Mouse (Mus musculus) forebrain, postnatal 0 days (tissue): ENCODE data around the gene Polr2i. TPM values are rescaled to one million over a fixed set of nuclear protein-coding genes. Genes with fewer than 3 reads are reported as not detected.
"Not testable (repeated sequence)": the region's sequence is repeated elsewhere in the genome, so short reads cannot be mapped to it uniquely, and the experiment has no call there.

Source experiments
- ATAC-seq: fragments of 200-750 bp; cut with Nextera tagmentation; 2 replicates; pipeline ENCODE4 v1.8.0; 2017; ENCODE audit warnings: mild to moderate bottlenecking, moderate library complexity
- DNase-seq: peaks from one replicate; pipeline ENCODE4 v3.0.0-alpha.2; 2015
- H3K27ac ChIP-seq: fragments of 300-500 bp; sonication (generic); 2 replicates; pipeline ENCODE4 v1.5.1; 2014; ENCODE audit warnings: low read depth, mild to moderate bottlenecking, antibody characterized with exemption, low read length, moderate library complexity, mixed read lengths
- H3K27me3 ChIP-seq: fragments of 300-500 bp; sonication (generic); 2 replicates; pipeline ENCODE4 v1.6.1; 2014; ENCODE audit warnings: mild to moderate bottlenecking, low read length, mixed read lengths; ENCODE audit not compliant: insufficient read depth
- H3K36me3 ChIP-seq: fragments of 300-500 bp; sonication (generic); 2 replicates; pipeline ENCODE4 v1.6.1; 2014; ENCODE audit warnings: mild to moderate bottlenecking, moderate library complexity; ENCODE audit not compliant: insufficient read depth
- H3K4me1 ChIP-seq: fragments of 300-500 bp; sonication (generic); 2 replicates; pipeline ENCODE4 v1.6.1; 2014; ENCODE audit warnings: antibody characterized with exemption; ENCODE audit not compliant: insufficient read depth
- H3K4me2 ChIP-seq: fragments of 300-500 bp; sonication (generic); 2 replicates; pipeline ENCODE4 v1.6.1; 2014; ENCODE audit warnings: low read depth, mild to moderate bottlenecking, moderate library complexity
- H3K4me3 ChIP-seq: fragments of 300-500 bp; sonication (generic); 2 replicates; pipeline ENCODE4 v1.5.1; 2014; ENCODE audit warnings: low read depth, low read length, mixed read lengths
- H3K9ac ChIP-seq: fragments of 300-500 bp; sonication (generic); 2 replicates; pipeline ENCODE4 v1.6.1; 2014; ENCODE audit warnings: mild to moderate bottlenecking
- H3K9me3 ChIP-seq: fragments of 300-500 bp; sonication (generic); 2 replicates; pipeline ENCODE4 v1.6.1; 2016; ENCODE audit warnings: low read length
- CTCF ChIP-seq: sonication (generic); IDR thresholded peaks from 2 replicates; pipeline ENCODE4 v1.5.1; 2016; ENCODE audit warnings: antibody characterized with exemption, control low read depth, low read depth
- WGBS: fragments of 180-500 bp; shearing (Covaris S2); extraction: QIAGEN DNeasy Blood & Tissue Kit; methylation state at CpG from one replicate; pipeline ENCODE4 v1.1.7; 2014; 5-methylcytosine and 5-hydroxymethylcytosine counted together
- polyA plus RNA-seq: library from polyadenylated mRNA; unstranded; fragments of >200 nt; fragmentation: Nextera tagmentation; extraction: Ambion mirVana; gene quantifications from 2 replicates; pipeline ENCODE4 v1.2.1, GENCODE M21; 2015
- total RNA-seq: library from RNA; depleted of rRNA; stranded (reverse); fragments of >200 nt; gene quantifications from 2 replicates; pipeline ENCODE4 v1.2.3, GENCODE M21; 2014

Polr2i gene
- total and polyA plus RNA-seq, 2 experiments from 2014 or later, result 71.0 to 186 TPM

DNA sequence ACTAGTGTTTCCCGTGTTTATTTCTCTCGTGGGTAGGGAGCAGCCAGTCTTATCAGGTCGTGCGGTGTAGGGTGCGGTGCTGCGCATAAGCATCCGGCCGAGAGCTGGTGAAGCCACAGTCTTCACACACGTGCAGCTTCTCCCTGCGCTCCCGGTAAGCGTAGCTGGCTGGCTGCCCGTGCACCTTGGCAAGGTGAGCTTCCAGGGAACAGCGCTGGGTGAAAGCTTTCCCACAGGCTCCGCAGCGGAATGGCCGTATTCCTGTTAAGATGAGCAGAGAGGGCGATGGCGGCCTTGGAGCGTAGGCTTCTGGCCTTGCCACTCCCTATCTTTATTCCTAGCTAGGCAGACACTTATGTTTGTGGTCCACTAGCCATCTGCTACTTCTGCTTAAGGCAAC lies 1.6 kb downstream of the Polr2i start:
- Histone ChIP-seq H3K27me3 (no peaks in the 10 kb centered on the region), H3K9me3 (no peaks in the 10 kb centered on the region), H3K4me3 (no peak overlapping the region), H3K4me1 (0 out of 2 replicates have a peak, but pooled peaks cover 5% of the 10 kb centered on the region), H3K4me2 (no peak overlapping the region), H3K36me3 (peaks cover 18% of the 10 kb centered on the region), H3K9ac (no peak overlapping the region), H3K27ac (no peak overlapping the region)
- no peak for TF ChIP-seq CTCF
- WGBS, result 91% methylated on average over 20 of the region's 20 CpGs
- DNase-seq (no peak), ATAC-seq (no peak)

GRCm38 (mm10) chr7:30234276-30234858 lies 2.6 kb downstream of the Polr2i start:
- DNase-seq, result no peak
- 94% methylated on average over 15 of the region's 15 CpGs for WGBS
- Histone ChIP-seq H3K9ac (no peak overlapping the region), H3K4me3 (no peak overlapping the region), H3K9me3 (no peaks in the 10 kb centered on the region), H3K27ac (no peak overlapping the region), H3K36me3 (peaks cover 18% of the 10 kb centered on the region), H3K4me2 (no peak overlapping the region), H3K4me1 (0 out of 2 replicates have a peak, but pooled peaks cover 5% of the 10 kb centered on the region), H3K27me3 (no peaks in the 10 kb centered on the region)
- no peak for ATAC-seq
- no peak for TF ChIP-seq CTCF

GRCm38 (mm10) chr7:30235091-30235490 lies 3.3 kb downstream of the Polr2i start:
- Histone ChIP-seq H3K36me3 (peaks cover 18% of the 10 kb centered on the region), H3K9me3 (no peaks in the 10 kb centered on the region), H3K4me2 (no peak overlapping the region), H3K4me3 (no peak overlapping the region), H3K4me1 (0 out of 2 replicates have a peak, but pooled peaks cover 5% of the 10 kb centered on the region), H3K27ac (no peak overlapping the region), H3K27me3 (no peaks in the 10 kb centered on the region), H3K9ac (no peak overlapping the region)
- TF ChIP-seq CTCF, result no peak
- WGBS, result 95% methylated on average over 8 of the region's 8 CpGs
- DNase-seq (no peak), ATAC-seq (no peak)

GRCm38 (mm10) chr7:30235625-30236024 lies 3.9 kb downstream of the Polr2i start, which contains the start of gene Ovol3:
Gene Ovol3, minus strand, starts transcription at chr7:30235725.
- Histone ChIP-seq H3K27me3 (no peaks in the 10 kb centered on the region), H3K4me3 (no peak within 1 kb of the TSS), H3K4me1 (0 out of 2 replicates have a peak, but pooled peaks cover 5% of the 10 kb centered on the region), H3K4me2 (no peak within 1 kb of the TSS), H3K9ac (no peak within 1 kb of the TSS), H3K36me3 (peaks cover 18% of the 10 kb centered on the region), H3K9me3 (no peaks in the 10 kb centered on the region), H3K27ac (no peak within 1 kb of the TSS)
- ATAC-seq (no peak), DNase-seq (no peak)
- TF ChIP-seq CTCF, result no peak
- WGBS, result 89% methylated on average over 4 of the region's 4 CpGs

GRCm38 (mm10) chr7:30237374-30237773 lies 5.6 kb downstream of the Polr2i start:
- ATAC-seq, H3K27ac ChIP-seq, H3K4me2 ChIP-seq: not testable (repeated sequence)

GRCm38 (mm10) chr7:30251956-30252954 lies 20.5 kb downstream of the Polr2i start:
- Histone ChIP-seq H3K9me3 (no peaks in the 10 kb centered on the region), H3K9ac (no peak overlapping the region)
- WGBS, result 88% methylated on average over 12 of the region's 12 CpGs

More at GRCm38 (mm10) chr7:30237374-30237773, 5.6 kb downstream of the Polr2i start:
- not testable (repeated sequence) for H3K4me1 ChIP-seq, H3K4me3 ChIP-seq, H3K27me3 ChIP-seq, H3K9me3 ChIP-seq, DNase-seq, H3K9ac ChIP-seq
- H3K36me3 ChIP-seq, result peaks cover 18% of the 10 kb centered on the region
- WGBS, result 84% methylated on average over 3 of the region's 3 CpGs

GRCm38 (mm10) chr7:30265041-30265440 lies 33.3 kb downstream of the Polr2i start:
- H3K4me2 ChIP-seq, result no peak overlapping the region
- ATAC-seq (no peak), DNase-seq (no peak)
- WGBS, result 82% methylated on average over 2 of the region's 2 CpGs
- no peak overlapping the region for H3K9ac ChIP-seq
- no peak for TF ChIP-seq CTCF
- H3K27ac ChIP-seq, result no peak overlapping the region
- no peaks in the 10 kb centered on the region for H3K27me3 ChIP-seq
- H3K4me1 ChIP-seq, result no peaks in the 10 kb centered on the region
- H3K4me3 ChIP-seq, result no peak overlapping the region
- H3K36me3 ChIP-seq, result peaks cover 7% of the 10 kb centered on the region; the same call in 1 of the 2 replicates
- H3K9me3 ChIP-seq, result no peaks in the 10 kb centered on the region

More at GRCm38 (mm10) chr7:30251956-30252954, 20.5 kb downstream of the Polr2i start:
- H3K4me3 ChIP-seq, result no peak overlapping the region
- no peak for TF ChIP-seq CTCF
- no peaks in the 10 kb centered on the region for H3K27me3 ChIP-seq
- no peak overlapping the region for H3K4me2 ChIP-seq
- no peak overlapping the region for H3K27ac ChIP-seq
- ATAC-seq (no peak), DNase-seq (no peak)
- no peaks in the 10 kb centered on the region for H3K4me1 ChIP-seq
- H3K36me3 ChIP-seq, result no peaks in the 10 kb centered on the region
